Mouse (Mus musculus) adrenal gland, postnatal 36 days (tissue): ENCODE measurements around the gene Sphk2. TPM values are rescaled to one million over a fixed set of nuclear protein-coding genes. Genes with fewer than 3 reads are reported as not detected.
"Not testable (repeated sequence)": the region's sequence is repeated elsewhere in the genome, so short reads cannot be mapped to it uniquely, and the experiment has no call there.

Experiments used
- DNase-seq, 2 experiments: peaks; one replicate each; pipeline ENCODE4 v3.0.0; 2021; ENCODE audit warnings: mixed read lengths in 1 of 2
- total RNA-seq, 2 experiments: library from RNA; stranded (reverse); gene quantifications; 2 replicates each; pipeline ENCODE4 v1.2.3; 2021

Sphk2 gene
- total RNA-seq, 2 experiments from 2014 or later = 35.5 to 35.6 TPM

DNA sequence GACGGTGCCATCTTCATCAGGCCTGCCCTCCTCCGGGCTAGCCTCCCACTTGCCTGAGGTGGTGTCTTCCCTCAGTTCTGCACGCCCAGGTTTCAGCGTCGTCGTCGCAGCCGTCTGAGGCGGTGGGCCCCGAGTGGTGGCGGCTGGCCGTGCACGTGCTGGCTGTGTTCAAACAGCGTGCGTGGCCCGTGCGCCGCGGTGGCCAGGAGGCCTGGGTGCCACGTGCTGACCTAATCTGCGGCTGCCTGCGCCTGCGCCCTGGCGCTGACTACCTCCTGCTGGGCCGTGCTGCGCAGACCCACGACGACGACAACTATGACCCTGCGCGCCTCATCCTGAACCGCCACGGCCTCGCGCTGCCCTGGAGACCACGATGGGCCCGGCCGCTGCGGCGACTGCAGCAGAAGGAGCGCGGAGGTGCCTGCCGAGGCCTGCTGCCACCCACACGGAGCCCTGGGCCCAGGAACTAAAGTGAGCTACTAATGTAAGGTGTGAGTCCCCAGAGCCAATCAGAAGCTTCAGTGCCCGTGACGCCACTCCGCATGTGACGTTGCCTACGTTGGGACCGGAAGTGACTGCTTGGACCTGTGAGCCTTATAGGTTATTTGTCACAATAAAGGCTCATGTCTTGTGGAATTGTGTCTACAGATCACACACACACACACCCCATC, 23.7 kb downstream of the Sphk2 start, which contains the start of gene Sec1:
Gene Sec1 (minus strand): TSS at position 482 of the 671 bp plus-strand sequence.
- no peak for DNase-seq

- DNase-seq = no peak
Observed at GRCm38 (mm10) chr7:45692364-45692763, 25.4 kb downstream of the Sphk2 start.

- peak in 1 of 2 experiments; percentile 29 for DNase-seq
Observed at GRCm38 (mm10) chr7:45689800-45690199, 28.0 kb downstream of the Sphk2 start.

DNA sequence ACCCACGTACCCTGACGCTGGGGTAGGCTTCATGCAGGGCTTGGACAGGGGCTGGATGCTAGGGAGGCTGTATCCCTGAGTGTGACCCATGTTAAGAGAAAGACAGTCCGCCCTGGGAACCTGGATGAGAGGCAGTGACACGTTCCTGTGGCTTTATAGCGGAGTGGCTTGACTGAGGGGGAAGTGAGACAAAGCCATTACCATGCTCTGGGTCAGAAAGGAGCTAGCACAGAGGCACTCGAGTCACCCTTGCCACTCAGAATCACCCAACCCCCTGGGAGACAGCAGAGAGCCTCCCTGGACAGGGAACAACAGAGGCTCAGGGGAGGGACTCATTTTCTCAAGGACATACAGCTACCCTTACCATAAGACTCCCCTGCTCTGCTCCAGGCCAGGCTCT, 28.7 kb downstream of the Sphk2 start:
- DNase-seq = no peak

DNA sequence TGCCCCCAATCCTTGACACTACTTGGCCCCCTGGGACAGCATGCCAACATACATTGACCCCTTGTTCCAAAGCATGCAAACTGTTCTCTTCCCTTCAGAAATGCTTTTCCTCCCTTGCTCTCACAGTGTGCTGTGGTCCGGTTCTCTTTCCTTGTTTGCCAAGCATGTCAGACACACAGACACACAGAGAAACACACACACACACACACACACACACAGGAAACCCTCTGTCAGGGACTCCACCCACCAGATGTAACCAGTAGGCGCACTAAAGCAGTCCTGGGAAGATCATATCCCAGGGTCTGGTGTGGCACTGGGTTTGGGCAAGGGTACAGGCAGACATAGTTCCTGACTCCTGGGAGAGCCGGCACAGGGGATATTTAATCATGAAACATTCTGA, 31.0 kb downstream of the Sphk2 start:
- DNase-seq = no peak

DNA sequence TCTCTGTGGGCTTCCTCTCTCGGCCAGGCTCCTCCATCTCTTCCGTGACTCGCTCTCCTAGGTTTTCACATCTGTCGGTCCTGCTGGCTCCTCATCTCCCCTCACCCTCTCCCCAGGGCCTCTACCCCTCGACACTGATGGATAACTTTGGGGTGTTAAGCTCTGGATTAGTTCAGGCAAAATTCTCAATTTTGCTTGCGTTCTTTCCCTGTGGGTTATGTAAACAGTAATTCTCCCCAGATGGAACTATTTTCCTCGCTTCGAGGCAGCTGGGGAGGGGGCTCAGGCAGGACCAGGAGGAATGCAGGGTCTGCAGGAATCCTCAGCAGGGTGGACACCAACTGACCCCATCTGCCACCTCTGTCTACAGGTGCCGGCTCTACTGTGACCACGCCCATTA, 32.0 kb downstream of the Sphk2 start:
- no peak for DNase-seq

GRCm38 (mm10) chr7:45683396-45684050, 34.3 kb downstream of the Sphk2 start, which contains the start of gene Ntn5:
Gene Ntn5 (plus strand): TSS chr7:45684022.
- DNase-seq = no peak

DNA sequence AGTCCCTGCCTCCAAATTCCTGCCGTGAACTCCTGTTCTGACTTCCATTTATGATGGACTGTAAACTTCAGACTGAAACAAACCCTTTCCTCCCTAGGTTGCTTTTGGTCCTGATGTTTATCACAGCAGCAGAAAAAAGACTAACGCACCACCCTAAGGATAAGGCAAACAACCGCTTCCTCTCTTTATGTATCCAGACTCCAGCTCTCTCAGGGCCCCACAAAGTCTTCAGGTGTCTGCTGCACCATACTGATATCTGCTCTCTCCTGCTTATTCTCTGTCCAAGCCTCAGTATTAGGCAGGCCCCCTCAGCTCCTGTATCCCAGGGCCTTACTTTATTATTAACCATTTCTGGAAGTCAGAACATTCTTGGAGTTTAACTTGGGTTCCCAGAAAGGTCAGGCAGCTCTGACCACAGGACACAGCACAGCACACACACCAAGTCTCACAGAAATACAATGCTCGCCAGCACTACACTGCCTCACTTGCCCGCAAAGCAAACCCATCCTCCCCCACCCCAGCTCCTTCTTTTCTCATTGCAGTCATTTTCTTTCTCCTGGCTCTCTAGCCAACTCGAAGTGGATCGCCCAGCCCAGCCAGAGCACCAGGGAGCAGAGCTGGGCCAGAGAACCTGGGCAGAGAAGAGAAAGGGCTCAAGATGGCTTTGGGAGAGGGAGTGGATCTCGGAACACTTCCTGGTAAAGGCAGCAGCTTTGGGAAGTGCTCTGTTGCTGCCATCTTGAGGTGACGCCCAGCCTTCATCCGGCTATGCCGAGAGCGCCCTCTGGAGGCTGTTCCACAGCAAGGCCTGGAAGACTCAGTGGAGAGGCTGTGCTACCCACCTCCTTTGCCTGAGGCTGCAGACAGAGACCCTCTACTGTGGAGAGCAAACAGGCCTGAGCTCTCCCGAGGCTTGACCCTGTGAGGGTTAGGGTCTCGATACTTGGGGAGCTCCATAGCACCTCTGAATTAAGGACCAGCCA, 35.4 kb downstream of the Sphk2 start:
- DNase-seq = peak; percentile 91

GRCm38 (mm10) chr7:45681046-45681736, 36.6 kb downstream of the Sphk2 start:
- no peak for DNase-seq

DNA sequence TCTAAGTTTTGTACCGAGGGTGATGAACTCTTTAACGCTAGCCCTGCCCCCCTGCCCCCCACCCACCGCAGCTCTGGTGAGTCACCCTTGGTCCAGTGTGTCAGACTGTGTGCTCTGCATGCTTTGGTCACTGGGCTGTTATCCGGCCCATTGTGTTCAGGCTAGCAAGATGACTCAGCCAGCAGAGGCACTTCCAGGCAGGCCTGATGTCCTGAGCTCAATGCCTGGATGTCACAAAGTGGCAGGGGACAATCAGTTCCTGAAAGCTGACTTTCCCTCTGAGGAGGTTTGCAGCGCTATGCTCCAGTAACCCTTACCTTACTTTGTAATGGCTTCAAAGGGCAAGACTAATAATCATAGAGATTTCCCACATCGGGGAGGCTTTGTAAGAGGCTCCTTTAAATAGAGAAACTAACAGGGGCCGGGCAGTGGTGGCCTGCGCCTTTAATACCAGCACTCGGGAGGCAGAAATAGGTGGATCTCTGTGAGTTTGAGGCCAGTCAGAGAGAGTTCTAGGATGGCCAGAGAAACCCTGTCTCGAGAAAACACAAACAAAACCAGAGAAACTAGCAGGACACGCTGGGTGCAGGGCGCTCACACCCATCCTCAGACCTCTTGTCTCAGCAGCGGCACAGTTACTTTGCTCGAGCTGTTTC, 37.7 kb downstream of the Sphk2 start:
- DNase-seq = peak; percentile 80 to 81

DNA sequence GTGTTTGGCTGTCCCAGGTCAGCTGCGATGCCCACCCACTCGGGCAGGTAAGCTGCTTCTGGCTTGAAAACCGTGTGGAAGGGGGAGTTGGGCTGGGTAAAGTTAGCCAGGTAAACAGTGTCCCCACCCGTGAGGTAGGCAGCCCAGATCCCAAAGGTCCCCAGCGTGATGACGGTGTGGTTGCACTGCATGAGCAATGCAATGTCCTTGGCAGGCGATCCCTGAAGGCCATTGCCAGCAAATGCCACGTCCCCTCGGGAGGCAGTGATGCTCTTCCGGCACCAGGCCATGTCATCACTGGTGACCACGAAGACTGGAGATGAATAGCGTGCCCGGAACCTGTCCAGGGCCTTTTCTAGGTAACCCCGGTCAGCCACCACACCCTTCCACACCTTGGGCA, 39.3 kb downstream of the Sphk2 start:
- DNase-seq = peak; percentile 75 to 81

DNA sequence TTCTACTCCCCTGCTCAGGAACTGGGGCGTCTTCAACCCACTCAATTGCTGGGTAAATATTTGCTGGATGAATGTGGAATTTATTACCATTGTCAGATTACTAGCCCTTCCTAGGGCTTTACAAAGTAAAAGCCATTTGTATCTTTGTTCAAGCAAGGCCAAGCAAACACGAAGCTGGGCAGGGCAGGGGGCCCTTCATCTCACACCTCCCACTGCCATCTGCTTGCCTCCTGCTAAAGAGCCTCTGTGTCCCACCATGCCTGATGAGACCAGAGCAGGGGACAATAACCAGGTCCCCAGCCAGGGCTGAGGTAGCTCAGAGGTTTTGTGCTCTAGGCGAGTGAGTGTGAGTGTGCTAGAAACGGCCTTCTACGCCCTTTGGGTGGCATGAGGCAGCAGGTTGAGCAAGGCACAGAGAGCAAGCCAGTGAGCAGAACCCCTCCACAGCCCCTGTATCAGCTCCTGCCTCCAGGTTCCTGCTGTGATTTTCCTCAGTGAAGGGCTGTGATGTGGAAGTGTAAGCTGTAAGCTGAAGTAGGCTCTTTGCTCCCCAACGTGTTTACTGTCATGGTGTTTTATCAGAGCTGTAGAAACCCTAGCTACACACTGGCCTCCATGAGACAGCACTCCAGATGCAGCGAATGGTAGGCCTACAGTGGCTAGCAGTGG, 40.0 kb downstream of the Sphk2 start:
- no peak for DNase-seq

GRCm38 (mm10) chr7:45668921-45669320, 48.9 kb downstream of the Sphk2 start:
- DNase-seq = no peak

DNA sequence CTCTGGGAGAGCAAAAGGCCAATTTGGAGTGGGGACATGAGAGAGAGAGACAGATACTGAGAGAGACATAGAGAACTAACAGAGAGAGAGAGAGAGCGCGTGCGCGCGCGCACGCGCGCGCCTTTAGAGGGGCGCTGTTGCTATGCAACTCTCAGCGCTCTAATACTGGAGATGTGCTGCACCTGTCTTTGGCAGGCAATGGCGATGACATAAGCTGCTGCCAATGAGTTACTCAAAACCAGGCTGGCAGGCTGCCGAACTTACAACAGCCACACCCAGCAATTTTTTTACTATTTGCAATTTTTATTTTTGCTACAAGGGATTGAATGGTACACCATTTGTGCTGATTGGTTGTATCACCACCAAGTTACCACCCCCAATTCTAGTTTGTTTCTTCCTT, 50.0 kb downstream of the Sphk2 start:
- DNase-seq = no peak

- DNase-seq = no peak
Observed at GRCm38 (mm10) chr7:45666161-45666560, 51.6 kb downstream of the Sphk2 start, which contains the start of gene Fut2. Gene Fut2 (minus strand): TSS chr7:45666394.

- no peak for DNase-seq
Observed at GRCm38 (mm10) chr7:45665303-45666138, 52.3 kb downstream of the Sphk2 start.

GRCm38 (mm10) chr7:45661702-45662101, 56.1 kb downstream of the Sphk2 start:
- DNase-seq = not testable (repeated sequence)

- DNase-seq = no peak
Observed at GRCm38 (mm10) chr7:45660746-45661478, 56.9 kb downstream of the Sphk2 start.
